Mouse (Mus musculus): ENCODE results near the gene Casc3. TPM values are rescaled to one million over a fixed set of nuclear protein-coding genes. Genes with fewer than 3 reads are reported as not detected.

Gene Casc3
- 21.9 and 22.8 TPM in 2 replicates for polyA plus RNA-seq (2015; fragmentation: Nextera tagmentation; extraction: Ambion mirVana)

DNA sequence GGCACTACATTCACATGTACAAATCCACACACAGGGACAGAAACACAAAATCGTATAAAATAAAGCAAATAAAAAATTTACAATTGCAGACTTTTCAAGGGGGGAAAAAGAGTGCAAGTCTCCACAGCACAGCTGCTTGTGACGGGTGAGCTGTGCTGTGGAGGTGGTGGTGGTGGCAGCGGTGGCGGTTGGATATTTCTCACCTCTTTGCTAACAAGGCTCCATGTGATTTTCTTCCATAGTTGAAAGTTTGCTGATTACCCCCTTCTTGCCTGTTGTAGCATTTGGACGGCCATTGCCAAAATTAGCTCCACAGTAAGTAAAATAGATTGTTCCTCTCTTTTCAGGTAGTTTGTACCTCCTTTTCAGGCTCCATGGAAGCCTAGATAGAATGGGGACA lies at the start of gene Casc3:
Gene Casc3, plus strand, starts transcription at position 301 of the 400 bp plus-strand sequence.

DNA sequence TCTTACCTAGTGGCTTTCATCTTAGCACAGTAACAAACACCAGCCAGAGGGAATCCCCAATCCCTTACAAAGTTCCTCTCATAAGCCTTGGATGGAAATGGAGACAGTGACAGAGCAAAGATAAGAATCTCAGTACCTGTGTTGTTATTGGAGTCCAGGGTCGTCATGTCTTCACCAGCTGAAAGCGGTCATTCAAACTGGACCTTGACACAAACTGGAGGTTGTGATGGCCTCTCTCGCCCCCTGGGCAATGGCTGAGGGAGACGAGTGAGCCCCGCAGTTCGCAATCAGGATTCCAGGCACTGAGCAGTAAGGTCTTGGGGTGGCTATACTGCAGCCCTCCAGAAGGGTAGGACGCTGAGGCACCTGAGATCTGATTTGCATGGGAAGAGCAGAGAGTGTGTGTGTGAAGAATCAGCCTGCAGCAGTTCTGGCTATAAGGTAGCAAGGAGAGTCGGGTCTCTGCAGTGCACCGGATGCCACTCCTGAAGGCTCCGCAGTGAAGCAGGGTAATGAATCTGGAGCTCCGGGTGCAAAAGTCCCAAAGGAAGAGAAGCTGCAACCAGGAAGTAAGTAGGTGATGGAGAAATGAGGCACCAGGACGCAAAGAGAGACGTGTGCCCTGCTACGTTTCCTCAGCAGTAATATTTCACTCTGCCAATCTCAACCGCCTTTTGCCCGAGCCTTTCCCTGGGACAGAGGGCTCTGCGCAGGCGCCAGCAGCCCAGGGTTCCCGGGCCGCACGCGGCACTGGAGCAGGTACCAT lies 29.9 kb upstream of the Casc3 start, which contains the start of gene Nr1d1:
Gene Nr1d1, minus strand, starts transcription at position 752 of the 766 bp plus-strand sequence.

DNA sequence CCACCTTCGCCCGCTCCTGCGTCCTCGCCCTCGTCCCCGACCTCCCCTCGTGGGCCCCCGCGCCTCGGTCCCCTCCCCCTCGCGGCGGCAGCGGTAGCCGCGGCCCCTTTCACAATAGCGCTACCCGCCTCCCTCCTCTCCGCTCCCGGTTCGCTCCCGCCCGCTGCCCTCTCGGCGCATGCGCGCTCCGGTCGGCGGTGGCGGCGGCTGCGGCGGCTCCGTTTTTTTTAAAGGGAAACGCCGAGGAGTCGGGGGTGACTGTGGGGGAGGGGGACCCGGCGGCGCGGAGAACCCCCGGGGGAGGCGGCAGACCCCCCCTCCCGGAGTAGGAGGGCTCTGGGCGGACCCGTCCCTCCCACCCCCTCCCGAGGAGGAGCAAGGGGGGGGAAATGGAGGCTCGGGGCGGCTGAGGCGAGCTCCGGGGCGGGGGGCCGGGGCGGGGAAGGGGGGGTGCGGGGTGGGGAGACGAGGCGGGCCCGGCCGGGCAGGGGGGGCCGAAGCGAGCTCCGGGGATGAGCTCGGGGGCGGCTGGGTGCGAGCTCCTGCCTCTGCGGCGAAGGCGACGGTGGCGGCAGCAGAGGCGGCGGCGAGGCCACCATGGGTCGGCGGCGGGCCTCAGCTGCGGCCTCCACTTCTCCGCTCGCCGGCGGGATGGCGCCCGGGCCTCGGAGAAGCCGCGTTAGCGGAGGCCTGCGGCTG lies 9.5 kb upstream of the Casc3 start, which contains the start of gene Msl1:
Gene Msl1, plus strand, starts transcription at position 502 of the 699 bp plus-strand sequence.

DNA sequence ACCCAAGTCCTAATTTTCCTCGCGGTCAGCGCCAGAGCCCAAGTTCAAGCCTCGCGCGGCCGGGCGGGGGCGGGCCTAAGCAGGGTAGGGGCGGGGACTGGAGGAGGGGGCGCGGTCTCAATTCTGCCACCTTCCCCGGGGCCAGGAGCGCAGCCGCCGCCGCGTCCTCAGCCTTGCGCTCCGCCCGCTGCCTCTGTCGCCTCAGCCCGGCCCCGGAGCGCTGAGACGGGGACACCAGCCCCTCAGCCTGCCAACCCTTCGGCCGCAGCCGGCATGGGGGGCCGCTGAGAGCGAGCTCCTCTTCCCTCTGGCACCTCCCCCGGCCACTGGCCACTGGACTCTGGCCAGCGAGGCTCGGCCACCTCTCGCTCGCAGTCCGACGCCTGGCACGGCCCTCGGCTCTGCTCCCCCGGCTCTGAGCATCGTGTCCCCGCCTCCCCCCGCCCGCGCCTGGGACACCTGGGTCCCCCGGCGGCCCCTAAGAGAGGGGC lies 32.0 kb downstream of the Casc3 start, which contains the start of gene Rapgefl1:
Gene Rapgefl1, plus strand, starts transcription at position 135 of the 491 bp plus-strand sequence.

DNA sequence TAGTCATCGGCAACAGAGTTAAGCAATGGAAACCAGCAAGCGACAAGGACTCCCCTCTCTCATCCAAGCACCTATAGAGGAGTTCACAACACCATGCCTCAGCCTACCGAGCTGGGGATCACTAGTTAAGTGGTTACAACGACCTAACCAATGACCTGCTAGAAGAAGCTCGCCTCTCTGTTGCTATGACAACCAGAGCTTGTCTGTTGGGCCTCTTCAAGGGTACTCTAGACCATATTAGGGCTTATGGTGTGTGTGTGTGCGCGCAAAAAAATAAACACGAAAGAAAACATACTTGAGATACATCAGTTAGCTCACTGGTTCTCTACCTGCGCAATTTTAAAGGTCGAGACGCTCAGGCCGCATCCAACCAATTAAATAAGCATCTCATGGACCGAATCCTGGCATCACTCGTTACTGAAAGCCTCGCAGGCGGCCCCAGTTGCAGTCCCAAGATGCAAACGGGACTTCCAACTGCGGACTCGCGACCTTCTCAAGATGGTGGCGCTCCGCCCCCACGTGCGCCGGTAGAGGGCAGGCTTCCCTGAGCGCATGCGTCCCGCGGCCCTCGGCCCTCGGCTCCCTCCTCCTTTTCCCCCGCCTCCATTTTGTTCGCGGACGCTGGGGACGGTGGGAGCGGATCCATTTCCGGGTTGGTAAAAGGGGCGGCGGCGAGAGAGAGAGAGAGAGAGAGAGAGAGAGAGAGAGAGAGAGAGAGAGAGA lies 58.5 kb downstream of the Casc3 start, which contains the start of gene Wipf2:
Gene Wipf2, plus strand, starts transcription at position 611 of the 723 bp plus-strand sequence.

Other genes with a start within 250 kb of the Casc3 start
- gene Ormdl3, start 217.5 kb upstream of the Casc3 start, polyA plus RNA-seq (2015; fragmentation: Nextera tagmentation; extraction: Ambion mirVana) = 55.8 and 86.2 TPM in 2 replicates
- gene Lrrc3c, start 206.6 kb upstream of the Casc3 start, polyA plus RNA-seq (2015; fragmentation: Nextera tagmentation; extraction: Ambion mirVana) = not detected in 2 replicates
- gene Gm12355, start 179.2 kb upstream of the Casc3 start, polyA plus RNA-seq (2015; fragmentation: Nextera tagmentation; extraction: Ambion mirVana) = 0.52 and 0.90 TPM in 2 replicates
- not detected in 2 replicates for gene Gsdma3, start 178.5 kb upstream of the Casc3 start, polyA plus RNA-seq (2015; fragmentation: Nextera tagmentation; extraction: Ambion mirVana)
- 0.25 TPM in 1 of 2 replicates, not detected in the other for gene Gsdma2, start 158.1 kb upstream of the Casc3 start, polyA plus RNA-seq (2015; fragmentation: Nextera tagmentation; extraction: Ambion mirVana)
- 0.14 TPM in 1 of 2 replicates, not detected in the other for gene Gsdma, start 140.6 kb upstream of the Casc3 start, polyA plus RNA-seq (2015; fragmentation: Nextera tagmentation; extraction: Ambion mirVana)
- gene Psmd3, start 122.4 kb upstream of the Casc3 start, polyA plus RNA-seq (2015; fragmentation: Nextera tagmentation; extraction: Ambion mirVana) = 100 and 141 TPM in 2 replicates
- 0.22 TPM in 1 of 2 replicates, not detected in the other for gene Csf3, start 103.6 kb upstream of the Casc3 start, polyA plus RNA-seq (2015; fragmentation: Nextera tagmentation; extraction: Ambion mirVana)
- gene Med24, start 75.5 kb upstream of the Casc3 start, polyA plus RNA-seq (2015; fragmentation: Nextera tagmentation; extraction: Ambion mirVana) = 18.5 and 26.8 TPM in 2 replicates
- 31.4 and 43.5 TPM in 2 replicates for gene Thra, start 64.3 kb upstream of the Casc3 start, polyA plus RNA-seq (2015; fragmentation: Nextera tagmentation; extraction: Ambion mirVana)
- 27.2 and 64.4 TPM in 2 replicates for gene Nr1d1, start 29.6 kb upstream of the Casc3 start, polyA plus RNA-seq (2015; fragmentation: Nextera tagmentation; extraction: Ambion mirVana)
- 17.3 and 19.8 TPM in 2 replicates for gene Msl1, start 9.4 kb upstream of the Casc3 start, polyA plus RNA-seq (2015; fragmentation: Nextera tagmentation; extraction: Ambion mirVana)
- 0.41 and 0.91 TPM in 2 replicates for gene Rapgefl1, start 31.9 kb downstream of the Casc3 start, polyA plus RNA-seq (2015; fragmentation: Nextera tagmentation; extraction: Ambion mirVana)
- 1.8 and 2.6 TPM in 2 replicates for gene Wipf2, start 58.7 kb downstream of the Casc3 start, polyA plus RNA-seq (2015; fragmentation: Nextera tagmentation; extraction: Ambion mirVana)
- 3.4 and 7.5 TPM in 2 replicates for gene Cdc6, start 102.9 kb downstream of the Casc3 start, polyA plus RNA-seq (2015; fragmentation: Nextera tagmentation; extraction: Ambion mirVana)
- gene Rara, start 122.9 kb downstream of the Casc3 start, polyA plus RNA-seq (2015; fragmentation: Nextera tagmentation; extraction: Ambion mirVana) = 22.0 and 23.3 TPM in 2 replicates
- 0.65 and 1.4 TPM in 2 replicates for gene Gjd3, start 178.1 kb downstream of the Casc3 start, polyA plus RNA-seq (2015; fragmentation: Nextera tagmentation; extraction: Ambion mirVana)
- 45.7 and 47.9 TPM in 2 replicates for gene Top2a, start 219.3 kb downstream of the Casc3 start, polyA plus RNA-seq (2015; fragmentation: Nextera tagmentation; extraction: Ambion mirVana)
- 292 and 320 TPM in 2 replicates for gene Igfbp4, start 236.3 kb downstream of the Casc3 start, polyA plus RNA-seq (2015; fragmentation: Nextera tagmentation; extraction: Ambion mirVana)